Mouse (Mus musculus) limb, embryonic 14.5 days (tissue): ENCODE measurements around the gene Smim10l1. TPM values are rescaled to one million over a fixed set of nuclear protein-coding genes. Genes with fewer than 3 reads are reported as not detected.

Experiments used
- ATAC-seq: fragments of 200-750 bp; cut with Nextera tagmentation; 2 replicates; pipeline ENCODE4 v1.8.0; 2017; ENCODE audit warnings: low read depth, moderate number of reproducible peaks, moderate TSS enrichment; ENCODE audit not compliant: low FRiP score
- DNase-seq: peaks from one replicate; pipeline ENCODE4 v3.0.0-alpha.2; 2015; ENCODE audit warnings: low spot score
- H3K27ac ChIP-seq: fragments of 300-500 bp; sonication (generic); replicated peaks from 2 replicates; pipeline ENCODE4 v1.5.1; 2014; ENCODE audit warnings: low read depth, mild to moderate bottlenecking, low read length, moderate library complexity, mixed read lengths
- H3K27me3 ChIP-seq: fragments of 300-500 bp; sonication (generic); 2 replicates; pipeline ENCODE4 v1.6.1; 2014; ENCODE audit warnings: low read length, mixed read lengths; ENCODE audit not compliant: control insufficient read depth, insufficient read depth
- H3K36me3 ChIP-seq: fragments of 300-500 bp; sonication (generic); 2 replicates; pipeline ENCODE4 v1.6.1; 2014; ENCODE audit warnings: mild to moderate bottlenecking, low read length, moderate library complexity, mixed read lengths; ENCODE audit not compliant: control insufficient read depth, insufficient read depth
- H3K4me1 ChIP-seq: fragments of 300-500 bp; sonication (generic); 2 replicates; pipeline ENCODE4 v1.6.1; 2014; ENCODE audit warnings: antibody characterized with exemption, low read length, mixed read lengths; ENCODE audit not compliant: control insufficient read depth, insufficient read depth
- H3K4me2 ChIP-seq: fragments of 300-500 bp; sonication (generic); replicated peaks from 2 replicates; pipeline ENCODE4 v1.6.1; 2014; ENCODE audit warnings: low read depth, mild to moderate bottlenecking, low read length, moderate library complexity; ENCODE audit not compliant: severe bottlenecking
- H3K4me3 ChIP-seq: fragments of 300-500 bp; sonication (generic); replicated peaks from 2 replicates; pipeline ENCODE4 v1.5.1; 2014; ENCODE audit warnings: low read length
- H3K9ac ChIP-seq: fragments of 300-500 bp; sonication (generic); 2 replicates; pipeline ENCODE4 v1.6.1; 2014; ENCODE audit warnings: mild to moderate bottlenecking, low read depth, low read length, moderate library complexity; ENCODE audit not compliant: severe bottlenecking
- H3K9me3 ChIP-seq: fragments of 300-500 bp; sonication (generic); 2 replicates; pipeline ENCODE4 v1.6.1; 2016; ENCODE audit warnings: low read length; ENCODE audit not compliant: control insufficient read depth
- POLR2A ChIP-seq: fragments of 200-500 bp; IDR thresholded peaks from 2 replicates; pipeline ENCODE4 v1.8.0; 2012; ENCODE audit warnings: inconsistent platforms, mild to moderate bottlenecking, moderate library complexity, borderline replicate concordance; ENCODE audit not compliant: insufficient read depth, insufficient read length; ENCODE audit errors: extremely low read depth
- WGBS: fragments of 180-500 bp; shearing (Covaris S2); extraction: QIAGEN DNeasy Blood & Tissue Kit; methylation state at CpG from one replicate; pipeline ENCODE4 v1.1.7; 2014; 5-methylcytosine and 5-hydroxymethylcytosine counted together
- polyA plus RNA-seq, 2 experiments: library from polyadenylated mRNA; depleted of rRNA in 1 of 2; stranded (reverse) in 1 of 2; unstranded in 1 of 2; fragments of >200 nt; fragmentation: Nextera tagmentation in 1 of 2; extraction: Ambion mirVana in 1 of 2; gene quantifications; 2 replicates each; pipeline versions ENCODE4 v1.2.1 to v1.2.3; 2012 to 2014

Smim10l1 gene
- polyA plus RNA-seq (2012; rRNA removed) (29.6 and 62.2 TPM in 2 replicates), polyA plus RNA-seq (2014; fragmentation: Nextera tagmentation; extraction: Ambion mirVana) (69.5 and 70.4 TPM in 2 replicates)

DNA sequence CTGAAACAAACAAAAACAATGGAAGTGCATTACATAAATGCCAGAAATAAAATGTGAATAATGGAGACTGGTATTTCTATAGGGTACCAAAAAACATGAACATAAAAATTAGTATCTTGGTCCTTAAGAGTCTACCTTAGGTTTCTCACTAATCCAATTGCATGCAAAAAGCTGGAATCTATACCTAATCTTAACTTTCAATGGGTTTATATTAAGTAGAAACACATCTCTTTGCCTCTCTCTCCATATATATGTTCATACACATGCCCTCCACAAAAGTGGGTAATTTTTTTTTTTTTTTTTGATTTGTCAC is at the start of gene Smim10l1:
TSS of gene Smim10l1 (plus strand) at position 301 of the 313 bp plus-strand sequence.
- Histone ChIP-seq H3K9me3 (0 out of 2 replicates have a peak, but pooled peaks cover 3% of the 10 kb centered on the region), H3K36me3 (peaks cover 10% of the 10 kb centered on the region; the same call in 1 of the 2 replicates), H3K4me1 (no peaks in the 10 kb centered on the region), H3K4me3 (peak within 1 kb of the TSS; percentile 77), H3K9ac (peak within 1 kb of the TSS; percentile 99), H3K27ac (peak within 1 kb of the TSS; percentile 99), H3K4me2 (peak within 1 kb of the TSS; percentile 63), H3K27me3 (no peaks in the 10 kb centered on the region)
- TF ChIP-seq POLR2A = no peak
- no peak for DNase-seq
- no peak for ATAC-seq

DNA sequence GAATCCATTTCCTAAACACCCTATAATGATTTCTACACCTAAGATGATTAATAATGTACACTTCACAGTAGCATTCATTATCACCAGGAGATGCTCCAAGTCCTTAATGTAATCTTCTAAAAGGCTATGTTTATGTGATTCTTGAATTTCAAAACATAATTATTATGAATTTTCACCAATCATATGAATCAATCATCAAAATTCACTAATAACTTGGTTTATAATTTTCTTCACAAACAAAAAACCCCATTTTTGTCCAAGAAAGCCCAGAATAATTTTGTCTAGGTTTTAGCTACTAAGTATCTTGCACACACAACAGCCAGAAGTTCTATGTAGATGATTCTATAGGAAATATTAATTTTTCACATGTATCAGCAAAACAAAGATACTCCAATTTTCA is 49.0 kb upstream of the Smim10l1 start, which contains the start of gene Tas2r140:
TSS of gene Tas2r140 (minus strand) at position 101 of the 400 bp plus-strand sequence.
- H3K27me3 ChIP-seq = no peaks in the 10 kb centered on the region
- no peaks in the 10 kb centered on the region for H3K4me1 ChIP-seq
- no peak within 1 kb of the TSS for H3K4me3 ChIP-seq
- H3K4me2 ChIP-seq = no peak within 1 kb of the TSS
- ATAC-seq (no peak), DNase-seq (no peak)
- no peaks in the 10 kb centered on the region for H3K36me3 ChIP-seq
- H3K9me3 ChIP-seq = no peaks in the 10 kb centered on the region
- H3K27ac ChIP-seq = no peak within 1 kb of the TSS
- H3K9ac ChIP-seq = no peak within 1 kb of the TSS
- TF ChIP-seq POLR2A = no peak

DNA sequence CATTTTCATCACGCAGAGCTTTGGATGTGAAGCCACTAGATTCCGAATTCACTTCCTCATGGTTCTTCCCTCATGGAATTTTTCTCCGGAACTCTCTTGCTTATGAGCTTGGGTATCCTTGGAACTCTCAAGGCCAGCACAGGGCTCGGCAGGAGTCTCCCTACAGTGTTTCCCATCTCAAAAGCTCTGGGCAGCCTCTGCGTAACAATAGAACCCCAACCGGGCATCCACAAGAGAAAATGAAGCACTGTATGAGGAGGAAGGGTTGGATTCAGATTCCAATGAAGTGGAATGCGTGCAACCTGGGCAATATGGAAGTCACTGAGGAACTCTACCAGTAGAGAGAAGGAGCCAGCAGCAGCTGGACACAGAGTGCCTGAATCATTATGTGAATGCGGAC is 12.5 kb upstream of the Smim10l1 start:
- Histone ChIP-seq H3K4me2 (no peak overlapping the region), H3K9me3 (no peaks in the 10 kb centered on the region), H3K9ac (no peak overlapping the region), H3K4me1 (no peaks in the 10 kb centered on the region), H3K4me3 (no peak overlapping the region), H3K27me3 (no peaks in the 10 kb centered on the region), H3K27ac (no peak overlapping the region), H3K36me3 (no peaks in the 10 kb centered on the region)
- DNase-seq = no peak
- no peak for ATAC-seq
- 86% methylated on average over 8 of the region's 8 CpGs for WGBS
- no peak for TF ChIP-seq POLR2A

DNA sequence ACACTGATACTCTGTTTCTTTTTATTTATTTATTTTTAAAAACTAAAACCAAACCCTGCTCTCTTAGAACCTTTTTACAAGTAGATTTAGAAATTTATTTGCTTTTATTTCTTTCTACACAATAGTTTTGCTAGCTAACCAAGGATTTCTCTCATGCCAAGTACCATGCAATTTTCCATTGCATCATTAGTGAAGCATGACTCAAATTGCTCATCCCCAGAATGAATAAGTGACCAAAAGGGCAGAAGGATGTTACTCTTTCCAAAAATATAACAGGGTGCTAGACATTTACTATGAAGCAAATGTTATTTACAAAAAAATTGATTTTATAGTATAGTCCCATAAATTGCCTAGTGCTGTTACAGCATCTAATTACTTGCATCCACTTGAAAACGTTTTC is 2.3 kb upstream of the Smim10l1 start:
- ATAC-seq (no peak), DNase-seq (no peak)
- Histone ChIP-seq H3K36me3 (peaks cover 1% of the 10 kb centered on the region; the same call in 1 of the 2 replicates), H3K4me1 (no peaks in the 10 kb centered on the region), H3K9ac (no peak overlapping the region), H3K4me3 (no peak overlapping the region), H3K27me3 (no peaks in the 10 kb centered on the region), H3K4me2 (no peak overlapping the region), H3K9me3 (0 out of 2 replicates have a peak, but pooled peaks cover 3% of the 10 kb centered on the region), H3K27ac (no peak overlapping the region)
- TF ChIP-seq POLR2A = no peak
- WGBS = 49% methylated on average over 1 of the region's 1 CpGs

DNA sequence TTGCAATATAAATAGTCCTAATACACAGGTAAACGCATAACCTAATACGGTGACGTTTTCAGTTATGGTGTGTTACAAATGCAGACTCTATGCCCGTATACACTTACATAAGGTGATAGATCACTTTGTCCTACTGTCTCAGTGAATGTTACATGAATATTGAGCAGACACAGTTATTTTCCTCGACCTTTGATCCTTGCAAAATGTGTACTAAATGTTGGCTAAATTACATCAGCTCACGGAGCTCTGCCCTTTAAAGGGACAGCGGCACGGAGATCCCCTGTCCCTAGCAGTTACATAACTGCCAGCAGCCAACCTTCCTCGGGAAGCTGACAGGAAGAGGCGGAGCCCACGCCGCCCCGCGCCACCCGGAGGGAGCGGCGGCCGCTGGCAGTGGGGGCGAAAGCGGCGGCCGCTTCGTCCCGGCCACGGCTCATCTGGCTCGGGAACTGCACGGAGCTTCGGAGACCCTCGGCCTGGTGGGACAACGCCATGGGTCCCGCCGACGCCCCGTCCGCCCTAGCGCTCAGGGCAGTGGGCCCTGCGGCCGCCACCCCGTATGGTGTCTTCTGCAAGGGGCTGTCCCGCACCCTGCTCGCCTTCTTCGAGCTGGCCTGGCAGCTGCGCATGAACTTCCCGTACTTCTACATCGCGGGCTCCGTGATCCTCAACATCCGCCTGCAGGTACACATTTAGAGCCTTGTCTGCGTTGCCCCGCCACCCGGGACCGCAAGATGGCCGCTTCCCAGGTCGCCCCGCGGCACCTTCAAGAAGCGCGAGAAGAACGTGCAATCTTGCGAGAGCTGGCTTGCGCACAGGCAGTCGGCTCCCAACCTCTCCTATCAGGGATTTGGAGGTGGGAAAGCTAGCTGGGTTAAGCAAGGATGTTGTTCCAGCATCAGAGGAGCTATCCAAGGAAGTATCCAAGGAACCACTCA is 482 bp downstream of the Smim10l1 start:
- Histone ChIP-seq H3K36me3 (peaks cover 10% of the 10 kb centered on the region), H3K4me1 (no peaks in the 10 kb centered on the region), H3K27me3 (no peaks in the 10 kb centered on the region), H3K4me2 (peak overlapping the region; percentile 63), H3K9me3 (0 out of 2 replicates have a peak, but pooled peaks cover 3% of the 10 kb centered on the region), H3K27ac (peak overlapping the region; percentile 99), H3K4me3 (peak overlapping the region; percentile 77), H3K9ac (peak overlapping the region; percentile 99)
- peak; percentile 87 for DNase-seq
- ATAC-seq = peak; percentile 95
- TF ChIP-seq POLR2A = peak; percentile 89; the same call in 1 of the 2 replicates
- 1% methylated on average over 57 of the region's 62 CpGs for WGBS

Other genes starting within 250 kb of the Smim10l1 start
- not detected in 2 replicates for gene Tas2r116, start 249.5 kb upstream of the Smim10l1 start, polyA plus RNA-seq (2012; rRNA removed)
- gene Tas2r116, start 249.5 kb upstream of the Smim10l1 start, polyA plus RNA-seq (2014; fragmentation: Nextera tagmentation; extraction: Ambion mirVana) = not detected in 2 replicates
- gene Tas2r110, start 236.9 kb upstream of the Smim10l1 start, polyA plus RNA-seq (2012; rRNA removed) = not detected in 2 replicates
- not detected in 2 replicates for gene Tas2r110, start 236.9 kb upstream of the Smim10l1 start, polyA plus RNA-seq (2014; fragmentation: Nextera tagmentation; extraction: Ambion mirVana)
- gene Tas2r113, start 211.9 kb upstream of the Smim10l1 start, polyA plus RNA-seq (2012; rRNA removed) = not detected in 2 replicates
- gene Tas2r113, start 211.9 kb upstream of the Smim10l1 start, polyA plus RNA-seq (2014; fragmentation: Nextera tagmentation; extraction: Ambion mirVana) = not detected in 2 replicates
- gene Tas2r125, start 195.3 kb upstream of the Smim10l1 start, polyA plus RNA-seq (2012; rRNA removed) = not detected in 2 replicates
- gene Tas2r125, start 195.3 kb upstream of the Smim10l1 start, polyA plus RNA-seq (2014; fragmentation: Nextera tagmentation; extraction: Ambion mirVana) = not detected in 2 replicates
- not detected in 2 replicates for gene Tas2r129, start 153.8 kb upstream of the Smim10l1 start, polyA plus RNA-seq (2012; rRNA removed)
- gene Tas2r129, start 153.8 kb upstream of the Smim10l1 start, polyA plus RNA-seq (2014; fragmentation: Nextera tagmentation; extraction: Ambion mirVana) = not detected in 2 replicates
- gene Tas2r131, start 147.0 kb upstream of the Smim10l1 start, polyA plus RNA-seq (2012; rRNA removed) = not detected in 2 replicates
- gene Tas2r131, start 147.0 kb upstream of the Smim10l1 start, polyA plus RNA-seq (2014; fragmentation: Nextera tagmentation; extraction: Ambion mirVana) = not detected in 2 replicates
- not detected in 2 replicates for gene Tas2r109, start 123.9 kb upstream of the Smim10l1 start, polyA plus RNA-seq (2012; rRNA removed)
- not detected in 2 replicates for gene Tas2r109, start 123.9 kb upstream of the Smim10l1 start, polyA plus RNA-seq (2014; fragmentation: Nextera tagmentation; extraction: Ambion mirVana)
- gene Tas2r103, start 67.8 kb upstream of the Smim10l1 start, polyA plus RNA-seq (2012; rRNA removed) = not detected in 2 replicates
- gene Tas2r103, start 67.8 kb upstream of the Smim10l1 start, polyA plus RNA-seq (2014; fragmentation: Nextera tagmentation; extraction: Ambion mirVana) = not detected in 2 replicates
- gene Tas2r140, start 49.1 kb upstream of the Smim10l1 start, polyA plus RNA-seq (2012; rRNA removed) = not detected in 2 replicates
- gene Tas2r140, start 49.1 kb upstream of the Smim10l1 start, polyA plus RNA-seq (2014; fragmentation: Nextera tagmentation; extraction: Ambion mirVana) = not detected in 2 replicates
- gene 5530400C23Rik, start 187.3 kb downstream of the Smim10l1 start, polyA plus RNA-seq (2012; rRNA removed) = not detected in 2 replicates
- not detected in 2 replicates for gene 5530400C23Rik, start 187.3 kb downstream of the Smim10l1 start, polyA plus RNA-seq (2014; fragmentation: Nextera tagmentation; extraction: Ambion mirVana)